Mouse (Mus musculus) forebrain, embryonic 12.5 days (tissue): ENCODE results near the gene Susd1. TPM values are rescaled to one million over a fixed set of nuclear protein-coding genes. Genes with fewer than 3 reads are reported as not detected.
A peak's percentile ranks its signal among the peaks of the same experiment; 100 is the strongest.

Experiments
- ATAC-seq: fragments of 200-750 bp; cut with Nextera tagmentation; 2 replicates; pipeline ENCODE4 v1.8.0; 2017; ENCODE audit warnings: moderate TSS enrichment; ENCODE audit not compliant: low FRiP score
- H3K27ac ChIP-seq: fragments of 300-500 bp; sonication (generic); 2 replicates; pipeline ENCODE4 v1.5.1; 2016; ENCODE audit warnings: mild to moderate bottlenecking
- H3K27me3 ChIP-seq: fragments of 300-500 bp; sonication (generic); 2 replicates; pipeline ENCODE4 v1.6.1; 2016; ENCODE audit warnings: mild to moderate bottlenecking
- H3K36me3 ChIP-seq: fragments of 300-500 bp; sonication (generic); replicated peaks from 2 replicates; pipeline ENCODE4 v1.6.1; 2016; ENCODE audit warnings: mild to moderate bottlenecking
- H3K4me1 ChIP-seq: fragments of 300-500 bp; sonication (generic); 2 replicates; pipeline ENCODE4 v1.6.1; 2016
- H3K4me2 ChIP-seq: fragments of 300-500 bp; sonication (generic); 2 replicates; pipeline ENCODE4 v1.6.1; 2016; ENCODE audit warnings: mild to moderate bottlenecking, moderate library complexity
- H3K4me3 ChIP-seq: fragments of 300-500 bp; sonication (generic); replicated peaks from 2 replicates; pipeline ENCODE4 v1.5.1; 2016; ENCODE audit warnings: mild to moderate bottlenecking
- H3K9ac ChIP-seq: fragments of 300-500 bp; sonication (generic); 2 replicates; pipeline ENCODE4 v1.6.1; 2016; ENCODE audit warnings: mild to moderate bottlenecking
- H3K9me3 ChIP-seq: fragments of 300-500 bp; sonication (generic); 2 replicates; pipeline ENCODE4 v1.6.1; 2016
- WGBS: fragments of 180-500 bp; shearing (Covaris S2); methylation state at CpG from one replicate; pipeline ENCODE4 v1.1.7; 2016; 5-methylcytosine and 5-hydroxymethylcytosine counted together
- polyA plus RNA-seq: library from polyadenylated mRNA; unstranded; fragments of >200 nt; fragmentation: Nextera tagmentation; extraction: Ambion mirVana; gene quantifications from 2 replicates; pipeline ENCODE4 v1.2.1, GENCODE M21; 2016

Gene Susd1
- polyA plus RNA-seq, 1 experiment from 2014 or later: 1.9 TPM

GRCm38 (mm10) chr4:59388447-59389030 is 49.9 kb downstream of the Susd1 start:
- Histone ChIP-seq H3K4me3 (0 out of 2 replicates have a peak overlapping the region, but pooled peaks have one; percentile 0), H3K9me3 (no peaks in the 10 kb centered on the region), H3K9ac (no peak overlapping the region), H3K27me3 (no peaks in the 10 kb centered on the region; the same call in 1 of the 2 replicates), H3K27ac (0 out of 2 replicates have a peak overlapping the region, but pooled peaks have one; percentile 31), H3K36me3 (no peaks in the 10 kb centered on the region), H3K4me2 (peak overlapping the region; percentile 41), H3K4me1 (peaks cover 15% of the 10 kb centered on the region)
- ATAC-seq: peak; percentile 82
- 21% methylated on average over 13 of the region's 13 CpGs for WGBS

- 68% methylated on average over 13 of the region's 13 CpGs for WGBS
- H3K27me3 ChIP-seq: no peaks in the 10 kb centered on the region; the same call in 1 of the 2 replicates
Observed at GRCm38 (mm10) chr4:59387387-59388210, 50.8 kb downstream of the Susd1 start.

GRCm38 (mm10) chr4:59385254-59385895 is 53.1 kb downstream of the Susd1 start:
- Histone ChIP-seq H3K27ac (no peak overlapping the region), H3K4me1 (peaks cover 15% of the 10 kb centered on the region), H3K9me3 (no peaks in the 10 kb centered on the region), H3K9ac (no peak overlapping the region), H3K36me3 (no peaks in the 10 kb centered on the region), H3K4me2 (no peak overlapping the region), H3K4me3 (no peak overlapping the region), H3K27me3 (no peaks in the 10 kb centered on the region; the same call in 1 of the 2 replicates)
- WGBS: 86% methylated on average over 10 of the region's 10 CpGs
- no peak for ATAC-seq

More at GRCm38 (mm10) chr4:59387387-59388210, 50.8 kb downstream of the Susd1 start:
- no peaks in the 10 kb centered on the region for H3K36me3 ChIP-seq
- peaks cover 15% of the 10 kb centered on the region for H3K4me1 ChIP-seq
- H3K4me3 ChIP-seq: no peak overlapping the region
- H3K4me2 ChIP-seq: no peak overlapping the region
- ATAC-seq: no peak
- H3K9me3 ChIP-seq: no peaks in the 10 kb centered on the region
- no peak overlapping the region for H3K27ac ChIP-seq
- H3K9ac ChIP-seq: no peak overlapping the region

GRCm38 (mm10) chr4:59383791-59384190 is 54.6 kb downstream of the Susd1 start:
- Histone ChIP-seq H3K36me3 (no peaks in the 10 kb centered on the region), H3K4me2 (no peak overlapping the region), H3K4me1 (peaks cover 11% of the 10 kb centered on the region), H3K9ac (no peak overlapping the region), H3K27me3 (no peaks in the 10 kb centered on the region; the same call in 1 of the 2 replicates), H3K4me3 (no peak overlapping the region), H3K27ac (no peak overlapping the region), H3K9me3 (no peaks in the 10 kb centered on the region)
- no peak for ATAC-seq
- 76% methylated on average over 3 of the region's 3 CpGs for whole genome bisulfite sequencing

- peak overlapping the region; percentile 30; the same call in 1 of the 2 replicates for H3K9ac ChIP-seq
- peak overlapping the region; percentile 16 for H3K4me3 ChIP-seq
- ATAC-seq: peak; percentile 46; the same call in 1 of the 2 replicates
Observed at GRCm38 (mm10) chr4:59382131-59382530, 56.3 kb downstream of the Susd1 start.

GRCm38 (mm10) chr4:59381007-59381743 is 57.3 kb downstream of the Susd1 start:
- H3K4me2 ChIP-seq: no peak overlapping the region
- no peak overlapping the region for H3K4me3 ChIP-seq
- no peaks in the 10 kb centered on the region for H3K36me3 ChIP-seq
- H3K9me3 ChIP-seq: no peaks in the 10 kb centered on the region
- no peak for ATAC-seq
- no peaks in the 10 kb centered on the region for H3K4me1 ChIP-seq
- WGBS: 82% methylated on average over 13 of the region's 13 CpGs
- H3K27ac ChIP-seq: no peak overlapping the region
- no peak overlapping the region for H3K9ac ChIP-seq
- H3K27me3 ChIP-seq: no peaks in the 10 kb centered on the region

More at GRCm38 (mm10) chr4:59382131-59382530, 56.3 kb downstream of the Susd1 start:
- Histone ChIP-seq H3K9me3 (no peaks in the 10 kb centered on the region), H3K27me3 (no peaks in the 10 kb centered on the region), H3K4me1 (no peaks in the 10 kb centered on the region), H3K4me2 (peak overlapping the region; percentile 32), H3K36me3 (no peaks in the 10 kb centered on the region), H3K27ac (no peak overlapping the region)
- WGBS: 28% methylated on average over 12 of the region's 12 CpGs

DNA sequence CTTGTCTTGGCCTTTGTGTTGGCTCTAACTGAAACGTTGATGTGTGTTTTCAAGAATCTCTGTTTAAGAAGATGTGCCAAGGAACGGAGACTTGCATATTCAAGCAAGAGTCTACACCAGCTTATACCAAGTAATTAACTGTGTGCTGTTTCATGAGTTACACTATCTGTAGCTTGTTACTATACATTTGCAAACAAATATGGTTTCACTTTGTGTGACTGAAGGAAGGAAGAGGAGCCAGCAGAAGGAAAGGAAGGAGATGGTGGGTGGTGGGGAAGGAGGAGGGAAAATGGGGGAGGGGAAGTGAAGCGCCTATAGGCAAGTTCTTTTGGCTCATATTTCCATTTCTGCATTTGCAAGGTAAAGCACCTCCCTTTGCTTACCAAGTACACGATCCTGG is 58.0 kb downstream of the Susd1 start:
- no peak for ATAC-seq
- 84% methylated on average over 4 of the region's 4 CpGs for WGBS
- Histone ChIP-seq H3K9me3 (no peaks in the 10 kb centered on the region), H3K27me3 (no peaks in the 10 kb centered on the region), H3K36me3 (no peaks in the 10 kb centered on the region), H3K4me3 (no peak overlapping the region), H3K4me1 (no peaks in the 10 kb centered on the region), H3K4me2 (no peak overlapping the region), H3K27ac (no peak overlapping the region), H3K9ac (no peak overlapping the region)

- Histone ChIP-seq H3K27me3 (no peaks in the 10 kb centered on the region), H3K4me2 (no peak overlapping the region), H3K9ac (no peak overlapping the region), H3K9me3 (no peaks in the 10 kb centered on the region), H3K4me3 (no peak overlapping the region), H3K36me3 (no peaks in the 10 kb centered on the region), H3K27ac (no peak overlapping the region), H3K4me1 (no peaks in the 10 kb centered on the region)
- WGBS: 87% methylated on average over 5 of the region's 5 CpGs
- no peak for ATAC-seq
Observed at GRCm38 (mm10) chr4:59379876-59380275, 58.6 kb downstream of the Susd1 start.

DNA sequence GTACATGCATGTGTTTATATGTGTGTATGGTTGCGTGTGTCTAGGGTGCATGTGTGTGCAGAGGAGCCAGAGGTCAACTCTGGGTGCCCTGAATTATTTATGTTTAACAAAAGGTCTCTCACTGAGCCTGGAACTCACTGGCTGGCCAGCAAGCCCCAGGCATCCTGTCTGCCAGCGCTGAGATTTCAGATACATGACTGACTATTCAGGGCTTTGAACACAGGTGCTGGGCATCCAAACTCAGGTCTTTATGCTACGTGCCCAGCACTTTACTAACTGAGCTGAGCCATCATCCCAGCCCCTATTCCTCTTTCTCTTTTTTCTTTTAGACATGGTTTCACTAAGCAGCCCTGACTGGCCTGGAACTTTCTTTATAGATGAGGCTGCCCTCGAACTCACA is 59.8 kb downstream of the Susd1 start:
- 93% methylated on average over 4 of the region's 4 CpGs for WGBS
- Histone ChIP-seq H3K36me3 (no peaks in the 10 kb centered on the region), H3K4me3 (no peak overlapping the region), H3K27ac (no peak overlapping the region), H3K4me2 (no peak overlapping the region), H3K4me1 (no peaks in the 10 kb centered on the region), H3K9me3 (no peaks in the 10 kb centered on the region), H3K27me3 (no peaks in the 10 kb centered on the region), H3K9ac (no peak overlapping the region)
- no peak for ATAC-seq

DNA sequence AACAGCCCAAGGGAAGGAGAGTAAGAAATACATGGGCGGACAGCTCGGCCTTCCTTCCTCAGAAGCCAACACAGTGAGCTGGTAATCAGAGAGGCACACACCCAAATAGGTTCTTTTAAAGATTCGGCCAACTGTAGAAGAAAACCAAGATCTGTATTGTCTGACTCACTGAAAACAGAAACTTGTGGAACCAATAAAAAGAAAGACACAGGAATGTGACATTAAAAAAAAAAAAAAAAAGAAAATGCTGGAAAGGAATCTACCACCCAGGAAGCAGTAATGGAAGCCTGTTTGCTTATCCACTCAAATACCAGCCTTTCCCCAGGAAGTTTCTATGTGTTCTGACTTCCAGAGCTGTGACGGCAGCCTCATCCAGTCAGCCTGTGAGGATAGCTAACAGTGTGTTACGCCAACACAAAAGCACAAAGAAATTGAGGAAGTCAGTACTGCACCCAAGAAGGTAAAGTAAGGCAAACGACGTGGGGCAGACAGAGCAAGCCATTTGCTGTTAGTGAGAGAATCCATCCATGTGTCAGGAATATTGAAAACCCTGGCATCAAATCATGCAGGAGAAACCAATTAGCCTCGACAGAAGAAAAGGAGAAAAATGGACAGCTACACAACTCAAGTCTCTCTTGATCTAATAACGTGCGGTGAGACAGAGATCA is 64.0 kb downstream of the Susd1 start:
- Histone ChIP-seq H3K36me3 (no peaks in the 10 kb centered on the region), H3K4me1 (0 out of 2 replicates have a peak, but pooled peaks cover 4% of the 10 kb centered on the region), H3K27me3 (no peaks in the 10 kb centered on the region), H3K9me3 (no peaks in the 10 kb centered on the region), H3K27ac (no peak overlapping the region), H3K4me3 (no peak overlapping the region), H3K9ac (no peak overlapping the region), H3K4me2 (no peak overlapping the region)
- ATAC-seq: no peak
- WGBS: 48% methylated on average over 10 of the region's 10 CpGs

DNA sequence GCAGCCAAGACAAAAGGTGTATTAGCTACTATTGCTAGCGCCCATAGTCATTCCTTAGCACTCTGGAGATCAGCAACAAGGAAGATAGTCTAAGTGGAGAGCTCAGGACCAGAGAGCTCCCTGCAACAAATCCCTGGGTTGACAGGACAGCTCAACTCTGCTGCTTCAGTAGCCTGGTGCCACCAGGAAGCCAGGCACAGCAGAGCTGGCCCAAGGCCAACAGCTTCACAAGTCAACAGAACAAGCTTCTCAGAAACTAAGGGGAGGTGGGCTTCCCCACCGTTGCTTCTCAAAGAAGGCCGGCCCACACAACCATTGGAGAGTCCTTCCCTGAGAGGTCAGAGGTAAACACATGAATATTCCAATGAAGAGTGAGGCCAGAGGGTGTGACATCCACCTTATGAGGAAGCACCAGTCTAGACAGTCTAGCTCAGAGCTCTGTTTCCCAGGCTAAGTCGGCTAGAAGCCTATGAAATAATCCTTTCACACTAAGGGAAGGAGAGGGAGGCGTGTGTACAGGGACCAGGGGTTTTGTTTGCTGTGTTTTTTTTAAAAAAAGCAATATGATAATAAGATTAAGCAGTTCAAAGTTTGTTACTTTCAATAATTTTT is 65.8 kb downstream of the Susd1 start:
- no peaks in the 10 kb centered on the region for H3K9me3 ChIP-seq
- H3K9ac ChIP-seq: no peak overlapping the region
- H3K4me3 ChIP-seq: no peak overlapping the region
- 73% methylated on average over 5 of the region's 5 CpGs for WGBS
- no peak for ATAC-seq
- no peaks in the 10 kb centered on the region for H3K36me3 ChIP-seq
- no peaks in the 10 kb centered on the region for H3K27me3 ChIP-seq
- H3K4me2 ChIP-seq: no peak overlapping the region
- H3K27ac ChIP-seq: no peak overlapping the region
- H3K4me1 ChIP-seq: 0 out of 2 replicates have a peak, but pooled peaks cover 4% of the 10 kb centered on the region
